Mouse (Mus musculus) adrenal gland, postnatal 4 days (tissue): ENCODE data around the gene Snx29. TPM values are rescaled to one million over a fixed set of nuclear protein-coding genes. Genes with fewer than 3 reads are reported as not detected.

Experiments
- DNase-seq, 2 experiments: peaks; one replicate each; pipeline ENCODE4 v3.0.0; 2021 to 2022; ENCODE audit warnings: low spot score in 2 of 2, mixed read lengths in 2 of 2
- total RNA-seq, 2 experiments: library from RNA; stranded (reverse); gene quantifications; 2 replicates each; pipeline ENCODE4 v1.2.3; 2021

Snx29 gene
- total RNA-seq, 2 experiments from 2014 or later = 20.1 to 30.2 TPM

GRCm38 (mm10) chr16:11709999-11710667, 387.4 kb downstream of the Snx29 start:
- no peak for DNase-seq

GRCm38 (mm10) chr16:11713265-11713865, 390.7 kb downstream of the Snx29 start:
- no peak for DNase-seq

- DNase-seq = no peak
Measured at GRCm38 (mm10) chr16:11716932-11717331, 394.2 kb downstream of the Snx29 start.

- DNase-seq = no peak
Measured at GRCm38 (mm10) chr16:11725901-11726300, 403.2 kb downstream of the Snx29 start.

GRCm38 (mm10) chr16:11727331-11727730, 404.6 kb downstream of the Snx29 start:
- no peak for DNase-seq

- no peak for DNase-seq
Measured at GRCm38 (mm10) chr16:11728131-11728530, 405.4 kb downstream of the Snx29 start.

GRCm38 (mm10) chr16:11728627-11729026, 405.9 kb downstream of the Snx29 start:
- DNase-seq = no peak

GRCm38 (mm10) chr16:11729111-11729510, 406.4 kb downstream of the Snx29 start:
- no peak for DNase-seq

- no peak for DNase-seq
Measured at GRCm38 (mm10) chr16:11729815-11730214, 407.1 kb downstream of the Snx29 start.

- DNase-seq = no peak
Measured at GRCm38 (mm10) chr16:11731014-11731535, 408.4 kb downstream of the Snx29 start.

- no peak for DNase-seq
Measured at GRCm38 (mm10) chr16:11738341-11738740, 415.6 kb downstream of the Snx29 start.

- DNase-seq = no peak
Measured at GRCm38 (mm10) chr16:11741951-11742350, 419.2 kb downstream of the Snx29 start.

- no peak for DNase-seq
Measured at GRCm38 (mm10) chr16:11742351-11742750, 419.6 kb downstream of the Snx29 start.

- no peak for DNase-seq
Measured at GRCm38 (mm10) chr16:11743013-11743412, 420.3 kb downstream of the Snx29 start.

- no peak for DNase-seq
Measured at GRCm38 (mm10) chr16:11743724-11744123, 421.0 kb downstream of the Snx29 start.

- no peak for DNase-seq
Measured at GRCm38 (mm10) chr16:11746036-11746435, 423.3 kb downstream of the Snx29 start.

- DNase-seq = no peak
Measured at GRCm38 (mm10) chr16:11747867-11748266, 425.2 kb downstream of the Snx29 start.

- no peak for DNase-seq
Measured at GRCm38 (mm10) chr16:11749111-11749510, 426.4 kb downstream of the Snx29 start.

- no peak for DNase-seq
Measured at GRCm38 (mm10) chr16:11750605-11751004, 427.9 kb downstream of the Snx29 start.

- no peak for DNase-seq
Measured at GRCm38 (mm10) chr16:11752557-11752956, 429.8 kb downstream of the Snx29 start.

- no peak for DNase-seq
Measured at GRCm38 (mm10) chr16:11753466-11753865, 430.8 kb downstream of the Snx29 start.

GRCm38 (mm10) chr16:11754136-11754535, 431.4 kb downstream of the Snx29 start:
- no peak for DNase-seq
